Mouse (Mus musculus): ENCODE data around the gene Higd1a.

Gene Higd1a

DNA sequence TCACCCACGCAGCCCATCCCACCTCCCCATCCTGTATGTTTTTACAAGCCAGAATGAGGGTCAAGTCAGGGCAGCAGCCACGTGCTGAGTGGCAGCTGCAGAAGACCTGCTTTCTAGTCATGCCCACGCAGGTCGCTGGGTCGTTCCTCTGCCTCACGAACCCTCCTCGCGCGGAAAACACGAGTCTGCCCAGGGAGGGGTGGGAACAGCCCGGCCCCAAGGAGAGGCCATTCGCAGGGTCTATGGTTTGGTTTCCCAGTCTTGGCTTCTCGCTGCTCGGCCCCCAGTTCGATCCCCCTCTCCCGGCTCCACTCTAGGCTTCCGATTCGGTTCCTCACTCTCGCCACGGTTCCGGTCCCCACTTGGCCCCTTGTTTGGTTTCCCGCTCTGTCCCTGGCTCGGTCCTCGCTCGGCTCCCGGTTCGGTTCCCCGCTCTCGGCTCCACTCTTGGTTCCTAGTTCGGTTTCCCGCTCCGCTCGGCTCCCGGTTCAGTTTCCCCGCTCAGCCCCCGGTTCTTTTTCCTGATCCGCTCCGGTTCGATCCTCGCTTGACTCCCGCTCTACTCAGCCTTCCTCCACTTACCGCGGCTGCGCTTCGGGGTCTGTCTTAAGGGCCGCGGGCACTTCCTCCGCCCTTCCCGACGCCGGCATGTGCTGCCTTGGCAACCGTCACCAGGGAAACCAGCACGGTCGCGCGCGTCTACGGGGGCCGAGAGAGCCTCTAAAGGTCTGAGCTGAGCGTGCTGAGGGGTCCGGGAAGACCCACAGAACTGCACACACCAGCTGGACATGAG is 19.1 kb downstream of the Higd1a start, which contains the start of gene Ccdc13:
Gene Ccdc13, minus strand, starts transcription at position 633 of the 793 bp plus-strand sequence.
- peak; percentile 73 for DNase-seq (ENCODE audit: low read depth, low spot score)

DNA sequence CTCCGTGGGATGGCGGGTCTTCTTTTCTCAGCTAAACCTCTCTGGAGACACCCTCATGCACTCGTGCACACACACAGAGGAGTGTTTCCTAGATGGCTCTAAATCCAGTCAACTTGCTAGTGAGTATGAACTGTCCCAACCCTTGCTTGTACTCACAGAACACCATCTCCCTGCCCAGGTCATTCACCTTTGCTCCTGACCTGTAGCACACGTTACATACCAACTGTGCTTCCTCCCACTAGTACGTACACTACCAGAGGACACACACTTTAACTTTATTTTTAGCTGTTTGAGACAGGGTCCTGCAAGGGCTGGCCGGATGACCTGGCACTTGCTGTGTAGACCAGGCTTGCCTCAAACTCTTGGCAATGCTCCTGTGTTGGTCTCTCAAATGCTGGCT is 20.2 kb downstream of the Higd1a start:
- DNase-seq (ENCODE audit: low read depth, low spot score), result no peak

DNA sequence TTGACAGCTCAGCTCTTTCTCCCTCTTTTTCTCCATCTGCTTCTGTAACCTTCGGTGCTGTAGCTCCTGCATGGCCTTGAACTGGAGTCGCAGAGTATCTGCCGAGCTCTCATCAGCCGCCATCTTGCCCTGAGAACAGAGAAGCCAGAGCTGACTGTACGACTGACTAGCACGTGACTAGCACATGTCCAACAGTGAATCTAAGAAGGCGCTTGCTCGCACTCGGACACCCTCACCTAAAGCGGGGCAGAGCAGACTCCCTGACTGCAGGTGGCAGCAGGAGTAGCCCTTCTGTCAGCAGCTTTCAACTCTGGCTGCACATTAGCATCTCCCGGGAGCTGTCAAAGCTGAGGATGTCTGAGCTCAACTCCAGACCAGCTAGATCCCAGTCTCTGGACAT is 24.3 kb downstream of the Higd1a start:
- DNase-seq (ENCODE audit: low read depth, low spot score), result no peak

DNA sequence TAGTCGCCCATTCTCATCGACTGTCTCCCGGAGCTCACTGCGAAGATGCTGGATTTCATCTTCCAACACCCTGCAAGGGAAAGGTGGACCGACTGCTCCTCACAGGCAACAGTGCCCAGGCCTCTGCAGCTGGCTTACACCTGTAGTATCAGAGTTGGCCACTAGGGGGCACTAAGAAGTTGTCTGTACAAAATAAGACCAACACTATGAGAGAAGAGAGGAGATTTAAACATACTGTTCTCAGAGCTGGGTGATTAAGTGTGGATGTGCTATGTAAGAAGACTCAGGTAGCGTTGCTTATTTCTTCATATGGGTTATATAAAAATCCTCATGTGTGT is 27.2 kb downstream of the Higd1a start:
- peak; percentile 40 for DNase-seq (ENCODE audit: low read depth, low spot score)

DNA sequence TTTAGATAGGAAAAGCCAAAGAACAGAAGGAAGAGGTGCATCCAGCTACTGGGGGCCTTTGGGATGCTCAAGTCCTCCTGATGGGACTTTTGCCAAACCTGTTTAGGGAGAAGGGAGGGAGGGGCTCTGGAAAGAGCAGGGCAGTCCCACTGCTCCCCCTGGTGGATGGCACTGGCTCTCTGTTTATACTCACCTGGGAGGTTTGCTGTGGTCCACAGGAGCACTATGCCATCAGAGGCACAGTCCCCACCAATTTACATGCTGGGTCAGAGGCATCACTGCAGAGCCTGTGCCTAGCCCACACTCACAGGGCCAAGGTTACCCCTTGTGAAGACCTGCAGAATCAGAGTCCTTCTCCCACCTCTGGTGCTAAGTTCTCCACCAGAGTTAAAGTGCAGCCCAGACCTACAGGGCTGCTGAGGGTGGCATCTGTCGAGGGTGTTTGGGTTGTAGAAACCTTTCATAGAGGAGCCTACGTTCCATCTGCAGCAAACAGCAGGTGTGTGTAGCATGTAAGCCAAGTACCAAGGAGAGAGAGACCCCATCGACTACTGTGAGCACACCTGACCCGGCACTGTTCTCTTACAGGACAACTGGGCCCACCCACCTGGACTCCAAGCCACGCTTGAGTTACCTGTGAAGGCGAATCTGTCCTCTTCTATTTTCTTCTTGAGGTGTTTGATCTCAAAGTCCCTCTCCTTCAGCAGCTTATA is 27.8 kb downstream of the Higd1a start:
- no peak for DNase-seq (ENCODE audit: low read depth, low spot score)

DNA sequence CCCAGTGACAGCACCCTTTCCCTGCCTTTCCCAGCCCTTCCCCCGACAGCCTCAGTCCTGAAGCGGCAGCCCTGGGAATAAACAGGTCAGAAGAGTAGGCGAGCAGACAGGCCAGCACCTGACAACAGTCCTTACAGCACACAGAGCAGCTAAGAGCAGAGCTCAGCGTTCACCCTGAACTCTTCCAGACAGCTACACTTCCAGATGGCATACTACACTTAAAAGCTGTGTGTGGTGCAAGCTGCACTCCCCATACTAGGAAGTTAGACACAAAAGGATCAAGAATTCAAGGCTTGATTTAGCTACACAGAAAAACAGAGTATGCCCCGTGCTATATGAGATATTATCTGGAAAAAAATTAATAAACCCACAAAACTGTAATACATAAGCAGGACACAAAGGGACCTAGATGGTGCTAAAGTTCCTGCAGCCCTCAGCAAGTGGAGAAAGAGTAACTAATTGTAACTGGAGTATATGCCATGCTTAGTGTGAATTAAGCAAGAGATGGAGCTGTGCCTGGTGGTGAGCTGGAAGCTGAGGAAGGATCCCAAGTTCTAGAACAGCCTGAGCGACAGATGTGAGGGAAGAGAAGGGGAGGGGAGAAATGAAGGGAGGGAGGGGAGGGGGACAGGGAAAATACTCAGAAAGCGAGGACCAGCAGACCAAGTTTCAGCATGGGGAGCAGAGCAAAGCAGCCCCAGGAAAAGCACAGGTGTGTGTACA is 28.7 kb downstream of the Higd1a start:
- no peak for DNase-seq (ENCODE audit: low read depth, low spot score)

DNA sequence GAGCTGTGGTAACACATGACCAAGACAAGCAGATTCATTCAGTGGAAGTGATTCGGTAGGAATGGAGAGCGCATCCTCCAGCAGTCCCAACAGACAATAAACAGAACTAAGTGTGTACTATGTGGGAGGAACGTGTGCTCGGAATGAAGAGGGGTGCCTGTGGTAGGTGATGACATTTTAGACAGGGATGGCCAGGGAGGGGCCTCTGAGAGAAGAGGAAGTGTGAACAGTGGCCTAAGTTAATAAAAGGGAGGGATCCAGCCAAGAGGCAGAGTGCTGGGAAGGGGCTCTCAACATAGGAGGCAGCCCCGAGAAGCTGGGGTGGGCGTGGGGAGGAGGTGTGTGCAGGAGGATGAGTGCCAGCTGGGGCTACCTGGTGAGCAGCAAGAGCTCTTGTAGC is 29.8 kb downstream of the Higd1a start:
- DNase-seq (ENCODE audit: low read depth, low spot score), result no peak

DNA sequence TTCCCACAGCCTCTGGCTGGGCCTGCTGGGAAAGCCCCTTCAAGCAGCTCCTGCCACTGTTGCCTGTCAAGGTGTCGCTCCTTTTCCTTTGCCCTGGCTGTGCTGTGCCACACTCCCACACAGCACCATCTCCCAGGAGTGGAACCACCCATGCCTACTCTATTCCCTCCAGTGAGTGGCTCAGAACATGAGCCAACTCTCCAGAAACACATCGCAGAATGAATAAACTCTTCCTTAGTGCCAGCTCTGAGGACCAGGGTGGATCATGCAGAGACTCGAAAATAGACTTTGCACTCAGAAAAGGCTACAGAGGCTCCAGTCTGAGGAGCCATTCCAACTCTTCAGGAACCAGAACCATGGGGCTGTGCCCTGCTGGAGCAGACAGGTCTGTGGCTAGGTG is 31.8 kb downstream of the Higd1a start:
- no peak for DNase-seq (ENCODE audit: low read depth, low spot score)

DNA sequence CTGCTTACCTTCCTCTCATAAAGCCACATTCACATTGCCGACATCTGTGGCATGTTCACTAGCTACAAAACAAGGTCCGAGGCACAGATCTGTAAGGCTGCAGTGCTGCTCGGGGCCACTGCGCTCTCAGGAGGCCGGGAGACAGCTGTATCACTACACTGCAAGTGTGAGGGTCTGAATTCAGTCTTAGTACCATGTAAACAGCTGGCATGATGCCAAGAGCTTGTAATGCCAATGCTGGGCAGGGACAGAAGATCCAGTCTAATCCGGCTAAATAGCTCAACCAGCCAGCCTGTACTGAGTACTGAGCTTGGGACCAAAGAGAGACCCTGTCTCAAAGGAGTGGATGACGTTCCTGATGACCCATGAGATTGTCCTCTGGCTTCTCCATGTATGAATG is 34.2 kb downstream of the Higd1a start:
- no peak for DNase-seq (ENCODE audit: low read depth, low spot score)

DNA sequence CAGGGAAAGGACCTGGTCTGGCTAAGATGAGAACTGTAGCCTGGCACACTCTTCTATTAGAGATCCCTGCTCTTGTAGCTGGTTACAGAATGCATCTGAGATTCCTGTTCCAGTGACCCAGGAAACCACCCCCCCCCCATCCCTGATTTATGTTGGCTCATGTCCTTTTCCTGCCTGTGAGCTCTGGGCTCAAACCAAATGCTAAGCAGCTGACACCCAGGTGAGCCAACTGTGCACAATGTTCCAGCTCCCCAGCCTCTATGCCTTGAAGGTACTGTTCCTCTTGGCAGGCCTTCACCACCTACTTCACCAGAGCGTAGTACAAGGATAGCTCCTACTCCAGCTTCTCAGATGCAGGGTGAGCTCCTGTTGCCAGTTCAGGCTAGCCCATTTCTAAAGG is 35.1 kb downstream of the Higd1a start:
- DNase-seq (ENCODE audit: low read depth, low spot score), result no peak

DNA sequence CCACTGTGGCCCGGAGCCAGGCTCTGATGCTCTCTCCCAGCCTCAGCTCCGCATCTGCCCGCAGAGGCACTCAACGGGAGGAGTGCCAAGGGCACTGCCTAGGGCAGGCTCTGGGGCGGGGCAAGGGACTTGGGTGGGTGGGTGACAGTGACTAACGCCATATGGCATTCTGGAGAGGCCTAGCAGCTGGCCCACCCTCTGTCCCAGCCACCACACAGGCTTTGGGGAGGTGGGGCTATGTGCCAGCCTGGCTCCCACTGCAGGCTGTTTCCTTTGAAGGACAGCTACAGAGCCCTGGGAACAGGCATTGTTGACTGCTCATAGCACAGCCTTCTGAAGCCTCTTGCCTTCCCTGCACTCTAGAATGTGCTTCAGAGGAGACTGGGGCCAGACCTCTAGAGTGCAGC is 35.6 kb downstream of the Higd1a start:
- no peak for DNase-seq (ENCODE audit: low read depth, low spot score)

DNA sequence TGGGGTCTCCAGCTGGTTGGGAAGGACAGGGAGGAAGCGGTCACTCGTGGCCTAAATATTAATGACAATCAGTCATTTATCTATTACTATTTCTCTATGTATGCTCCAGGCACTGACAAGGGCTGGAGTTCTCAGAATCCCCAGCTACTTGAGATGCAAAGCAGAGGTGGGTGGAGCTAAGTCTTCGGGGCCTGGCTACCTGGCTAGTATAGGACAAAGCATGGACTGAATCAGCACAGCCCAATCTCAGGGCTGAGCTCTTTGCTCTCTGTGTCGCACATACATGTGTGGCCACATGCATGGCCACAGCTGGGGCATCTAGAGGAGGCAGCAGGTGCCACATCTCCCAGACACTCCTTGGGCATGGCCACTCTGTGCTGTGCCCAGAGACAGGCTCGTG is 37.4 kb downstream of the Higd1a start:
- DNase-seq (ENCODE audit: low read depth, low spot score), result no peak

DNA sequence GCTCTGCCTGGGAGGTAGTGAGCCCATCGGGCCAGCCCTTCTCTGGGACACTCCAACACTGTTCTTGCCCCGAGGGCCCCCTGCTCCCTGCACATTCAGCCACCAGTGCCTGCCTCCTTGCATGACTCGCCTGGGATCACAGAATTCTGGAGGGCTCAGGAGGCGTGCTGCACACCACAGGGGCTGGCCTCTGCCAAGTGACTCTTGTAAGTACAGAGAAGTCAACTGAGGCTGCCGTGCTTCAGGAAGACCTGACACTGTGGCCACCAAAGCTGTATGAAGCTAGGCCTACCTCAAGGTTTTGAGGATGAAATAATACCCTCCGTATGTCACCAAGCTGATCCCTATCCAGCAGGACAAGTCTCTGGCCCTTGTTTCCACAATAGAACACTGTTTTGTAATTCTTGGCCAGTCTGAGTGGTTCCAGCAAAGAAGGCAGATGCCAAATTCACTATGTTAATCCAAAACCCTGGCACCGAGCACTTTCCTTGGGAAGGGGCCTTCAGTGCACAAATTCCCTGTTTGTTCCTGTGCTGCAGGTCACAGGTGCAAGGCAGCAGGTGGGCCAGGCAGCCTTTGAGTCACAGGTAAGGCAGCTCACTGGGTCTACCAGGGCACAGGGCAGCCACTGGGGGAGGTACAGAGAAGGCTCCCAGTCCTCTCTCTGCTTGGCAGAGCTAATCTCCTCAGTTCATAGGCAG is 38.2 kb downstream of the Higd1a start:
- no peak for DNase-seq (ENCODE audit: low read depth, low spot score)

DNA sequence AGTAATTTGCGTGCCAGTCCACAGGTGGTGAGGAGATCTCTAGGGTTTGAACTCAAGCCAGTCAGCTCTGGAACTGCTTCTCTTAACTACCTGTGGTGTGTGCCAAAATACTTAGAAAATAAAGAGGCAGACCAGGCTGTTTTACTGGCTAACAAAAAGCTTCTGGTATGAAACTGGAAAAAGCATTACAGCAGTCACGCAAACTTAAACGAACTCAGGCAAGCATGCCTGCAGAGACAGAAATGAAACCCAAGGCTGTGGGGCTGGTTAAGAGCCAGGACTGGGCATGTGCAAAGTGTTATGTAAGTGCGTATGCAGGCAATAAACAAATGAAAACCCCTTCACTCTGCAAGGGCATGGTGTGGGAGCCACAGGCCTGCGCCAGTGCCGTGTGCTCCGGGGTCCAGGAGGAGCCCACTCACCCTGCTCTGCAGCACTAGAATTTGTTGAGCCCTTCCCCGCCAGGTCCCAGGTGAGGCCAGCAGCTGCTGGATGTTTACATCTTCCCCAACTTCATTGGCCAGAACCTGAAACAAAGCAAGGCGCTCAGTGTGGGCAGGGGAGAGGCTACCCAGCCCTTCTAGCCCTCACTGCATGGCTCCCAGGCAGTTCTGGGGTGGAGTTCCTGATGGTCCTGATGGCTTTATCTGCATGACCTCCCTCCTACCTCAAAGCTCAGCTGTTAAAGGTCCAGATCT is 38.9 kb downstream of the Higd1a start:
- no peak for DNase-seq (ENCODE audit: low read depth, low spot score)

DNA sequence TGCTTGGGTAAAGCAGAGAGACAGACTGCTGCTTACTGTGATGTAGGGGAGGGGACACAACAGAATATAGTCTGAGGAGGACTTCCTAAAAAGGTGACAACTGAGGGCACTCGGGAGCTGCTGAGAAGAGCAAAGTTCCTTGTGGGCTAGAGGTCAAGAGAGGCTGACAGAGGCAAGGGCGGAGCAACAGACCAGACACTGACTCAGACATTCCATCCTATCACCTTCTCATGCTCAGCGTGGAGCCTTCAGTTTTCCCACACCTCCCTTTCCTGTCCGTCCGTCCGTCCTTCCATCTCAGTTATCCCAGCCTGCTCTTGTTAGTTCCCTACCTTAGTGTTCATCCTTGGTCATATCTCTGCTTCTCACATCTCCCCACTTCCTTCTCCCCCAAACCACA is 43.0 kb downstream of the Higd1a start:
- DNase-seq (ENCODE audit: low read depth, low spot score), result no peak

DNA sequence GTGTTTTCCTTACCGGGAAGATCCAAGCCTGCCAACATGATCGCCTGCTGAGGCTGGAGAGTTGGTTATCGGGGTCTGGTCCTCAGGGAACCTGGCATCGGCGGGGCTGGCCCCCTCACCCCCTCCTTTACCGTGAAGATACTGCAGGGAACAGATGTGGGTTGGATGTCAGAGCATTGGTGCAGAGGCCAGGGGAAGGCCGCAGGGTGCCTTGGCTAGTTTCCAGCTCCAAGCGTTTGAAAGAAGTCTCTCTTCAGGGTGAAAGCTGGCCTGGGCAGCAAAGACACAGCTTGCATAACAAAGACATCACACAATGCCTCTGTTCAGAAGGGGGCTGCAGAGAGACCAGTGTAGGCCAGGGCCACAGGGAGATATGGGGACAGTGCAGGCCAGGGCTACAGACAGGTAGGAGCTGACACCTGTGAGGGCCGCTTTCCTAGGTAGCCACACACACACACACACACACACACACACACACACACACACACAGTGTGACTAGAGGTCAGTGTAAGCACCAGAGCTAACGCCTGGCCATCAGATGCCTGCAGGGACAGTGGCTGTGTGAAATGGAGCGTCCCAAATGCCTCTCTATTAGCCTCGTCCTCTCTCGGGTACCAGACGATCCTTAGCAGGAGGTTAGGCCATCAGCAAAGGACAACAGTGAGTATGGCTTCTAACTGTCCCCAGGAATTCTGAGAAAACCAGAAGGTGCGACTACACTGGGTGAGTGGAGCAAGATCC is 47.9 kb downstream of the Higd1a start:
- DNase-seq (ENCODE audit: low read depth, low spot score), result no peak

DNA sequence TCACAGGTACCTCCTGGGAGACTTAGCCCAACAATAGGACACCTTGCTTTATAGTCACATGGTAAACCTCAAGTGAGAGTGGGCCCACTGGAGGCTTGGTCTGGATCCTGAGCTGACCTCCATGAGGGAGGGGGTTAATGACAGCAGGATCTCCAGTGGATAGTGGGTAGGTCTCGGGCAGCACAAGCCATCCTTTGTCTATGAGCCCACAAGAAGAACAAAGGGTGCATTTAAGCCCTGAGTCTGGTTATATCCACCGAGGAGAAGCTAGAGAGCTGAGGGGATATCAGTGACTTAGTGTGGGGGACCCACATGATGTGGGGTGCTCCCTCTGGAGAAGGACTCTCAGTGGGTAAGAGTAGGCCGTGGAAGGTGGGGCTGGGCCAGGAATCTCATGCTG is 49.7 kb downstream of the Higd1a start:
- no peak for DNase-seq (ENCODE audit: low read depth, low spot score)

DNA sequence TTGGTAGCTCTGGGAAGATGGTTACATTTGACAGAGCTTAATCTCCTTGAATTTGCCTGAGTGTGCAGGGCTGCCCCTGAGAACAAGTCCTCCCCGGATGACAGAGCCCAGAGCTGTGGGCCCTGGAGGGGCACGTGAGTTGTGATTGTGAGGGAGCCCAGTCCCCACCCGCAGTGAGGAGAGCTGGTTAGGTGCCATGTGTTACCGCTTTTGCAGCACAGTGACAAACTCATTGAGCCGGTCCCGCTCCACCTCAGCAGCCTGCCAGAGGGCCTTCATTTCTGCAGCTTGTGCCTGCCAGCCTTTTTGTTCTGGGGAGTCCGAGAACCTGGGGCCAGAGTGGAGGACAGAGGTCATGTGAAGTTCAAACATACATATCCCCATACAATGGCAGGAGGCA is 50.2 kb downstream of the Higd1a start:
- no peak for DNase-seq (ENCODE audit: low read depth, low spot score)

DNA sequence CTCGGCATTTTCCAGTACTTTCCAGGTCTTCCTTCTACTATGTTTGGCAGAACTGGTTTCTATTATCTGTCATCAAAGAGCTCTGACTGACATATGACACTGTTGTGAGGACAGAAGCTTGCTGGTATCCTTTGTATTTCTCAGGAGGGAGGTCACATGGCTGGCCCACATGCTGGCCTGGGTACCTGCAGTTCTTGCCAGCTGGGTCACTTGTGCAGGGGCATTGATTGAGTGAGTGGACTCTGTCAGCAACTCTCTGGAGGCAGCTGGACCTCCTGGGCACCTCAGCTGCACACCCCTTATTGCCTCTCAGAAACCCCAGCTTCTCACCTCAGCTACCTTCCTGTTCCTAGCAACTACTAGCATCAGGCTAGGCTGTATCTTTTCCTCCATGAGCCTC is 50.6 kb downstream of the Higd1a start:
- no peak for DNase-seq (ENCODE audit: low read depth, low spot score)

DNA sequence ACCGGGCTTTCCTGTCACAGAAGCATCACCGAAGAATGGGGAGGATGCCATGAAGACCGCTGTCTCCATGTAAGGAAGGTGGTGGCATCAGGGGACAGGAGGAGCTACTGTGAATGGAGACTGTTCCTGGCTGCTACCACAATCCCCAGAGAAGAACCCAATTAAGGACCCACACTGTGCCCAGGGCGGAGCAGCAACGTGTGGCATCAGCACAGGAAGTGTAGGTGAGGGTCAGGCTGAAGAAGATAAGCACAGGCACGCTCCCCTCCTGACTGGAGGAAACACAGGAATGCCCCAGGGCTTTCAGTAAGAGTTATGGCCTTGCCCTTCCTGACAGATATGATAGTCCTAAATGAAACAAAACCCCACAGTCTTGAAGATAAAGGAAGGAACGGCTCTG is 55.4 kb downstream of the Higd1a start:
- DNase-seq (ENCODE audit: low read depth, low spot score), result no peak

All from WW6 (cell line).